Mouse (Mus musculus) heart, postnatal 25 days (tissue): Measurements from ENCODE around the gene Nprl3. TPM values are rescaled to one million over a fixed set of nuclear protein-coding genes. Genes with fewer than 3 reads are reported as not detected.

Experiments
- DNase-seq: peaks from one replicate; pipeline ENCODE4 v3.0.0; 2022; ENCODE audit warnings: low spot score
- intact Hi-C: fragments of 180-260 bp; cut with DNase I; formaldehyde crosslinking; loops from one replicate; pipeline ENCODE4 v1.15.1; 2025
- total RNA-seq, 2 experiments: library from RNA; stranded (reverse); gene quantifications; 2 replicates each; pipeline ENCODE4 v1.2.3; 2021

Nprl3 gene
- total RNA-seq, 2 experiments from 2014 or later = 26.8 to 29.8 TPM

DNA sequence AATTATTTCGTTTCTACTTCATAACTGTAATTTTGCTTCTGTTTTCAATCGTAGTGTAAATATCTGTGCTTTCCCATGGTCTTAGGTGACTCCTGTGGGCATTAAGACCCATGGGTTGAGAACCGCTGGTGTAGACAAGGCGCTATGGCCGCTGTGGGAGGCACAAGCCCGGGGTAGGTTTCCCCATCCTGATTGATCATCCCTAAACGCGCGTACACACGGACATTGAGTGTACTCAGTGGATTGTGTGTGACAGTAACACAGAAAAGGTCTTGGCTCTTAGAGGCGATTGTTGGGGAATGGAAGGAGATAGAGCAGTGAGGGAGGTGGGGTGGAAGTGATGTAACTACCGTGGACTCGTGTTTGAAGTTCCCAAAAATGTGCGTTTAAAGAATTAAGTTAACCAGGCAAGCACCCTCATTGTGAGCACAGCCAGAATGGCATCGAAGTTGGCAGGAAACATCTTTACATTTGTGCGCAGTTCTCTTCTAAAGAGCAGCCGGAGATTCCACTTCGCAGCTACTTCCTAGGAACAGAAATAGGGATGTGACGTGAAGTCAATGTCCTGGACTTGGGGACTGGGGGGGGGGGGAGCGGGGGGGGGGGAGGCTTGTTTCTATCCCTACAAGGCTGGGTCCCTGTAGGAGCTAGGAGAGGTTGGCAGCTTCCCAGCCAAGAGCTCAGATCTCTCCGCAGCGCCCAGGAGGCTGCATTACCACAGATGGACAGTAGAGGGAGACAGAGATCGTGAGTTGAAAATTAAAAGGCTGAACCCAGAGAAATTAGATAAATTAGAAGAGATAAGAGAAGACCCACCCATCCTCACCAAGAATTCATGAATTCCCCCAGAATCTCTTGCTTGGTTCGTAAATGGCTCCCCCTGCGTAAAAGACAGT, 85.3 kb downstream of the Nprl3 start:
- intact Hi-C loops = loop anchor here (1.0 to 5.0 kb wide), 3 partner anchors 56 to 120 kb away; partner anchors contain the start of genes Hbq1a and Hbq1b
- peak; percentile 26 for DNase-seq

DNA sequence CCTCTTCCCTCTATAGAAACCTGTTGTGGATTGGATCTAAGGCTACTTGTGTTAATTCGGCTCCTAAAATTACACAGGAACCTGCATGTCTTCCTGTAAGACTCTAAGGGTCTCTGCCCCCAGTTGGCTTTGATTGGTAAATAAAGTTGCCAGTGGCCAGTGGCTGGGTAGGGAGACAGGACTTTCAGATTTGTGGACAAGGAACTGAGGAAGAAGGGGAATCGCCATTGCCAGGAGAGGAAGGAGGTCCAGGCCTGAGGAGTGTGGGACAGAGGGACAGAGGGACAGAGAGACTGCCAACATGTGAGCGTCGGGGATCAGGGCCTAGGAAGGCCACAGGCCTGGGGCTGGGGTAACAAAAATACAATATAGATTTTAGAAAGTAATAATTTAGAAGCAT, 86.3 kb downstream of the Nprl3 start:
- intact Hi-C loops = loop anchor here (5.0 kb wide), 1 partner anchor 121 kb away; the partner anchor contains the start of gene Hbq1a
- DNase-seq = no peak

DNA sequence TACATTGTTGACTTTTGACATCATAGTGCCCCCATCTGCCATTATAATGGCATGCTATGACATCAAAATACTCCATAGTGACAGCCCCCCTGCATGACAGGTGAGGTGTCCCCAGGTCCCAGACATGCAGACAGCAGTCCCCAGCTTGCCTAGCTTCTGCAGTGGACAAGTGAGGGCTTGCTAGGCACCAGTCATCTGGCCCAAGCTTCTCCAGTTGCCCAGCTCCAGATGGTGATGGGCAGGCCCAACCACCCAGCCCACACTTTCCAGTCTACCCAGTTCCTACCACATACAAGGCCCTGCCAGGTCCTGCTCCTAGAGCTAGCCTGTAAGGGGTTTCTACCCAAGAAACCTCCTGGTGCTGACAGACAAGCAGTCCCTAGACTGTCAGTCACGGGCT, 89.0 kb downstream of the Nprl3 start:
- intact Hi-C loops = no loop called here
- DNase-seq = no peak

Other genes starting within 250 kb of the Nprl3 start
- not detected for gene Il9r, start 67.4 kb downstream of the Nprl3 start, total RNA-seq
- 10 to 100 TPM; 11.1 to 12.4 TPM for gene Snrnp25, start 62.3 kb downstream of the Nprl3 start, total RNA-seq
- 10 to 100 TPM; 21.9 to 25.0 TPM for gene Rhbdf1, start 45.4 kb downstream of the Nprl3 start, total RNA-seq
- gene Mpg, start 41.2 kb downstream of the Nprl3 start, total RNA-seq = 1 to 10 TPM; 5.1 to 6.0 TPM
- gene Hba-x, start 8.7 kb upstream of the Nprl3 start, total RNA-seq = not detected
- over 10,000 TPM in 1 of 2 experiments, 1,000 to 10,000 TPM in 1; 9,129 to 20,531 TPM for gene Hba-a1, start 15.8 kb upstream of the Nprl3 start, total RNA-seq
- 1 to 10 TPM in 1 of 2 experiments, under 1 TPM in 1; 0.70 to 1.9 TPM for gene Hbq1b, start 19.3 kb upstream of the Nprl3 start, total RNA-seq
- over 10,000 TPM in 1 of 2 experiments, 1,000 to 10,000 TPM in 1; 8,713 to 18,074 TPM for gene Hba-a2, start 28.8 kb upstream of the Nprl3 start, total RNA-seq
- gene Hbq1a, start 32.4 kb upstream of the Nprl3 start, total RNA-seq = 1 to 10 TPM; 1.3 to 2.0 TPM
- gene Sh3pxd2b, start 80.1 kb upstream of the Nprl3 start, total RNA-seq = 1 to 10 TPM; 5.8 to 7.7 TPM
- 1 to 10 TPM; 6.3 to 8.9 TPM for gene Ubtd2, start 187.7 kb upstream of the Nprl3 start, total RNA-seq